Mouse (Mus musculus): ENCODE results near the gene Tspo. TPM values are rescaled to one million over a fixed set of nuclear protein-coding genes. Genes with fewer than 3 reads are reported as not detected.

Gene Tspo
- polyA plus RNA-seq, 1 experiment from 2014 or later, result 112 TPM

- H3K4me1 ChIP-seq (replicated peaks; ENCODE audit: control insufficient read depth, insufficient read depth, low read length), result peaks cover 13% of the 10 kb centered on the region
- H3K4me3 ChIP-seq (ENCODE audit: low read length), result no peak overlapping the region
- no peak for ATAC-seq (ENCODE audit: low read depth)
- H3K27me3 ChIP-seq (ENCODE audit: control insufficient read depth, insufficient read depth, low read depth, low read length), result no peaks in the 10 kb centered on the region
- peaks cover 14% of the 10 kb centered on the region for H3K36me3 ChIP-seq (ENCODE audit: control insufficient read depth, insufficient read depth, low read length)
- 93% methylated on average over 4 of the region's 4 CpGs for WGBS
- H3K27ac ChIP-seq (ENCODE audit: low read length), result no peak overlapping the region
- peaks cover 5% of the 10 kb centered on the region; the same call in 1 of the 2 replicates for H3K9me3 ChIP-seq (ENCODE audit: control insufficient read depth, low read length)
- no peak overlapping the region for H3K4me2 ChIP-seq (ENCODE audit: low read depth, low read length)
- no peak overlapping the region for H3K9ac ChIP-seq (ENCODE audit: low read length)
These were observed 27.4 kb downstream of the Tspo start for GRCm38 (mm10) chr15:83590841-83591240.

DNA sequence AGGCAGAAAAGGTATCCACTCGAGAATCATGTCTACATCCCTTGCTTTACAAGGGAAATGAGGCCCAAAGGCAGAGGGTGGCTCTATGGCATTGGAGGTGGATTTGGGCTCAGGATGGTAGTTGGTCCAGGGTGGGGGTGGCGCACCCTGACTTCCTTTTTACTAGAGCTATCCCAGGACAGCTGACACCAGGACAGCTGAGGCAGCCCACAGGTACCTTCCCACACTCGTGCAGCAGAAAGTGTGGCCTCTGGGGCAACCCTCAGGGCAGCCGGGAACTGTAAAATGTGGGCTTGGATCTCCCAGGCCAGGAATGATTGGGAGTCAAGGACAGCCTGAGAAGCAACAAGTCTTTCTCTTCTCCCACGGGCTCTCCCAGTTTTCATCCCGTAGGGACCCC, 28.4 kb downstream of the Tspo start:
- no peak overlapping the region for H3K4me3 ChIP-seq (ENCODE audit: low read length)
- no peak overlapping the region for H3K4me2 ChIP-seq (ENCODE audit: low read depth, low read length)
- no peak overlapping the region for H3K27ac ChIP-seq (ENCODE audit: low read length)
- 80% methylated on average over 6 of the region's 6 CpGs for WGBS
- H3K27me3 ChIP-seq (ENCODE audit: control insufficient read depth, insufficient read depth, low read depth, low read length), result no peaks in the 10 kb centered on the region
- ATAC-seq (ENCODE audit: low read depth), result no peak
- H3K4me1 ChIP-seq (replicated peaks; ENCODE audit: control insufficient read depth, insufficient read depth, low read length), result peaks cover 13% of the 10 kb centered on the region
- H3K9me3 ChIP-seq (ENCODE audit: control insufficient read depth, low read length), result no peaks in the 10 kb centered on the region
- peaks cover 5% of the 10 kb centered on the region for H3K36me3 ChIP-seq (ENCODE audit: control insufficient read depth, insufficient read depth, low read length)
- no peak overlapping the region for H3K9ac ChIP-seq (ENCODE audit: low read length)

DNA sequence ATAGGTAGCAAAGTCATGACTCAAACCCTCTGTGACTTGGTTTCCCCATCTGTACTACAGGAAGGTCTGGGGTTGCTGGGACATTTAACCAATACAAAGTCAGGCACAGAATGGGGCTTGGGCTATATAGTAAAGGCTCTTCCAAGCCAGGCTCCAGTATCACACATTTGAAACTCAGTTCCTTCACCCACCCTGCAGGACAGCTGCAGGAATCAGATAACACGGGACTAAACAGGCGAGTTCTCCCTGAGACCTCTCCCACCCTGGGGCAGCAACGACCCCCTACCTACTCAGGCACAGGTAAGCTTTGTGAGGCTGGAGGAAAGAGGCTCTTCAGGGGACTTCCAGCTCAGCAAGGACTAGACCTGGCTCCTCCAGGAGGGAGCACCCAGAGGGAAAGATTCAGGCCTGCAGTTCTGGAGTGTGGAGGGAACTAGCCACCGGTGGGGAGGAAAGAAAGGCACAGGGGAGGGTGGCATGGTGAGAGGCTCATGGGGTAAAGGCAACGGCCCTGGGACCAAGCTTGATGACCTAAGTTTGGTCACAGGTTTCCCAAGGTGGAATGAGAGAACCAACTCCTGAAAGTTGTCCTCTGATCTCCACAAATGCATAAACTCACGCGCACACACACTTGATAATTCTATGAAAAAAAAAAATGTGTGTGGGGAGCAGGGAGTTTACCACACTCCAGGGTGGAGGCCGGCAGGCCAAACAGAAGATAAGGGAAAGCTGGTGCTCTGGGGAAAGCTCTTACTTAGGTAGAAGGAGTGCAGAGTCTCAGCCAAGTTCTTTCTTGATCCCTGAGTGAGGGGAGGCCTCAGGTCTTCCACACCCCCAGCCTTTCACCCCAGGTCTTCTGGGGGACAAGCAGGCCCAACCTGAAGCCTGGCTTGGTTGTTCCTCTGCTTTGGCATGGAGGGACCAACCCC, 29.1 kb downstream of the Tspo start:
- Histone ChIP-seq H3K4me2 (ENCODE audit: low read depth, low read length) (no peak overlapping the region), H3K9ac (ENCODE audit: low read length) (no peak overlapping the region), H3K4me1 (replicated peaks; ENCODE audit: control insufficient read depth, insufficient read depth, low read length) (peaks cover 13% of the 10 kb centered on the region), H3K27ac (ENCODE audit: low read length) (no peak overlapping the region), H3K9me3 (ENCODE audit: control insufficient read depth, low read length) (no peaks in the 10 kb centered on the region), H3K36me3 (ENCODE audit: control insufficient read depth, insufficient read depth, low read length) (no peaks in the 10 kb centered on the region; the same call in 1 of the 2 replicates), H3K27me3 (ENCODE audit: control insufficient read depth, insufficient read depth, low read depth, low read length) (no peaks in the 10 kb centered on the region), H3K4me3 (ENCODE audit: low read length) (no peak overlapping the region)
- no peak for ATAC-seq (ENCODE audit: low read depth)
- 65% methylated on average over 8 of the region's 8 CpGs for WGBS

GRCm38 (mm10) chr15:83593189-83593585, 29.8 kb downstream of the Tspo start:
- no peak overlapping the region for H3K27ac ChIP-seq (ENCODE audit: low read length)
- H3K9ac ChIP-seq (ENCODE audit: low read length), result no peak overlapping the region
- no peak overlapping the region for H3K4me2 ChIP-seq (ENCODE audit: low read depth, low read length)

GRCm38 (mm10) chr15:83593702-83594512, 30.5 kb downstream of the Tspo start:
- H3K9ac ChIP-seq (ENCODE audit: low read length), result peak overlapping the region; percentile 87
- H3K27ac ChIP-seq (ENCODE audit: low read length), result no peak overlapping the region; the same call in 1 of the 2 replicates
- 9% methylated on average over 19 of the region's 19 CpGs for WGBS
- peak; percentile 47 for ATAC-seq (ENCODE audit: low read depth)
- no peaks in the 10 kb centered on the region for H3K9me3 ChIP-seq (ENCODE audit: control insufficient read depth, low read length)
- H3K36me3 ChIP-seq (ENCODE audit: control insufficient read depth, insufficient read depth, low read length), result no peaks in the 10 kb centered on the region
- H3K4me2 ChIP-seq (ENCODE audit: low read depth, low read length), result peak overlapping the region; percentile 94
- H3K4me1 ChIP-seq (replicated peaks; ENCODE audit: control insufficient read depth, insufficient read depth, low read length), result peaks cover 13% of the 10 kb centered on the region
- H3K4me3 ChIP-seq (ENCODE audit: low read length), result peak overlapping the region; percentile 83
- H3K27me3 ChIP-seq (ENCODE audit: control insufficient read depth, insufficient read depth, low read depth, low read length), result no peaks in the 10 kb centered on the region

More at GRCm38 (mm10) chr15:83593189-83593585, 29.8 kb downstream of the Tspo start:
- ATAC-seq (ENCODE audit: low read depth), result no peak
- no peaks in the 10 kb centered on the region for H3K36me3 ChIP-seq (ENCODE audit: control insufficient read depth, insufficient read depth, low read length)
- H3K9me3 ChIP-seq (ENCODE audit: control insufficient read depth, low read length), result no peaks in the 10 kb centered on the region
- peaks cover 13% of the 10 kb centered on the region for H3K4me1 ChIP-seq (replicated peaks; ENCODE audit: control insufficient read depth, insufficient read depth, low read length)
- H3K27me3 ChIP-seq (ENCODE audit: control insufficient read depth, insufficient read depth, low read depth, low read length), result no peaks in the 10 kb centered on the region
- H3K4me3 ChIP-seq (ENCODE audit: low read length), result no peak overlapping the region

DNA sequence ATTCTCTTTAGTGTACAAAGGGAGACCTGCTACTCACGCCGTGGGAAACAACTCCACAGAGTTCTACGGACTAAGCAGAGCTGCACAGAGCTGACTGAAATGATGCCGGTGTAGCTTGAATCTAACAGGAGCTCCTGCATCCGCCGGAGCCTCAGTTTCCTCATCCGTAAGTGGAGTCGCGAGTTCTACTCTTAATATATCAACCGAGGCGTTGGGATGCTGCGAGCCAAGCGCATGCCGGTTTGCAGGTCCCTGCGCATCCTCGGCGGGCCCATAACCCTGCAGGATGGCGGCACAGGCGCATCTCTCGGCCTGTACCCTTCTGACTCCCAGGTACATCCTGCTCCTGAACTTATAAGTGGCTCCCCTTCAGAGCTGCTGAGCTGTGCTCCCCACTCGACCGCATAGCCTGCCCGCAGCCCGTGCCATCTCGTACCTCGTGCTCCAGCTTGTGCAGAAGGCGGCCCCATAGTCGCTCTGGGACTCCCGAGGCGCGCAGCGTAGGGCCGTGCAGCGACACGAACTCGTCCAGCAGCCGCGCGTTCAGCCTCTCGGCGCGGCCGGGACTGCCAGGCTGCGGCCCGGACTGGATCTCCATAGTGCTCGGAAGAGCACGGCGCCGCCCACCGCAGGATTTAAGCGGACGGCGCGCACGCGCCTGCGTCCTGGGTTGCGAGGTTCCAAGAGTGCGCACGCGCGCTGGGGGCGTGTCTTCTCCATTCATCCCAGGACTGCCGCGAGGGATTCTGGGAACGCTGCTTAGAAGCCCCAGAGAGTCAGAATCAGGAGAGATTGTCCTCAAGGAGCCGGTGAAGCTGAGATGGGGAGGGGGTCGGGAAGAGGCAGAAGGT, 31.3 kb downstream of the Tspo start, which contains the start of gene Ttll12:
Gene Ttll12 (minus strand): TSS at position 645 of the 851 bp plus-strand sequence.
- H3K9ac ChIP-seq (ENCODE audit: low read length), result peak within 1 kb of the TSS; percentile 87
- peak within 1 kb of the TSS; percentile 94 for H3K4me2 ChIP-seq (ENCODE audit: low read depth, low read length)
- H3K4me1 ChIP-seq (replicated peaks; ENCODE audit: control insufficient read depth, insufficient read depth, low read length), result peaks cover 13% of the 10 kb centered on the region
- peak within 1 kb of the TSS; percentile 83 for H3K4me3 ChIP-seq (ENCODE audit: low read length)
- H3K27me3 ChIP-seq (ENCODE audit: control insufficient read depth, insufficient read depth, low read depth, low read length), result no peaks in the 10 kb centered on the region
- peak within 1 kb of the TSS; percentile 45; the same call in 1 of the 2 replicates for H3K27ac ChIP-seq (ENCODE audit: low read length)
- no peaks in the 10 kb centered on the region for H3K36me3 ChIP-seq (ENCODE audit: control insufficient read depth, insufficient read depth, low read length)
- ATAC-seq (ENCODE audit: low read depth), result peak; percentile 97
- under 1% methylated on average over 68 of the region's 68 CpGs for WGBS
- no peaks in the 10 kb centered on the region for H3K9me3 ChIP-seq (ENCODE audit: control insufficient read depth, low read length)

- Histone ChIP-seq H3K27ac (ENCODE audit: low read length) (no peak overlapping the region), H3K27me3 (ENCODE audit: control insufficient read depth, insufficient read depth, low read depth, low read length) (no peaks in the 10 kb centered on the region), H3K9ac (ENCODE audit: low read length) (peak overlapping the region; percentile 87), H3K4me2 (ENCODE audit: low read depth, low read length) (peak overlapping the region; percentile 94), H3K4me1 (replicated peaks; ENCODE audit: control insufficient read depth, insufficient read depth, low read length) (peaks cover 13% of the 10 kb centered on the region), H3K36me3 (ENCODE audit: control insufficient read depth, insufficient read depth, low read length) (no peaks in the 10 kb centered on the region), H3K9me3 (ENCODE audit: control insufficient read depth, low read length) (no peaks in the 10 kb centered on the region), H3K4me3 (ENCODE audit: low read length) (peak overlapping the region; percentile 83)
- peak; percentile 15; the same call in 1 of the 2 replicates for ATAC-seq (ENCODE audit: low read depth)
- WGBS, result 31% methylated on average over 7 of the region's 7 CpGs
These were observed 31.9 kb downstream of the Tspo start for GRCm38 (mm10) chr15:83595364-83595711.

GRCm38 (mm10) chr15:83596833-83597232, 33.4 kb downstream of the Tspo start:
- 82% methylated on average over 4 of the region's 4 CpGs for WGBS
- Histone ChIP-seq H3K4me3 (ENCODE audit: low read length) (no peak overlapping the region), H3K4me2 (ENCODE audit: low read depth, low read length) (no peak overlapping the region), H3K27ac (ENCODE audit: low read length) (no peak overlapping the region), H3K4me1 (replicated peaks; ENCODE audit: control insufficient read depth, insufficient read depth, low read length) (peaks cover 13% of the 10 kb centered on the region), H3K9ac (ENCODE audit: low read length) (no peak overlapping the region), H3K9me3 (ENCODE audit: control insufficient read depth, low read length) (no peaks in the 10 kb centered on the region), H3K36me3 (ENCODE audit: control insufficient read depth, insufficient read depth, low read length) (no peaks in the 10 kb centered on the region), H3K27me3 (ENCODE audit: control insufficient read depth, insufficient read depth, low read depth, low read length) (no peaks in the 10 kb centered on the region)
- ATAC-seq (ENCODE audit: low read depth), result no peak
